Mouse (Mus musculus) spleen, adult 2 months (tissue): ENCODE results near the gene Uap1. TPM values are rescaled to one million over a fixed set of nuclear protein-coding genes. Genes with fewer than 3 reads are reported as not detected.

Experiments used
- DNase-seq, 2 experiments: peaks; one replicate each; pipeline versions ENCODE4 v3.0.0 to v3.0.0-alpha.2; 2012 to 2021; ENCODE audit warnings: low spot score in 2 of 2, low read depth in 1 of 2
- H3K27ac ChIP-seq: fragments of 200-500 bp; 2 replicates; pipeline ENCODE4 v1.5.1; 2012; ENCODE audit warnings: low read length, inconsistent platforms; ENCODE audit not compliant: insufficient read depth
- H3K27me3 ChIP-seq: fragments of 200-500 bp; 2 replicates; pipeline ENCODE4 v1.6.1; 2012; ENCODE audit warnings: mild to moderate bottlenecking, moderate library complexity, low read length, inconsistent platforms; ENCODE audit not compliant: control insufficient read depth, insufficient read depth
- H3K36me3 ChIP-seq: fragments of 200-500 bp; 2 replicates; pipeline ENCODE4 v1.6.1; 2012; ENCODE audit warnings: mild to moderate bottlenecking, low read length, inconsistent platforms; ENCODE audit not compliant: control insufficient read depth, insufficient read depth
- H3K4me1 ChIP-seq: fragments of 200-500 bp; 2 replicates; pipeline ENCODE4 v1.6.1; 2011; ENCODE audit warnings: inconsistent platforms; ENCODE audit not compliant: control insufficient read depth, insufficient read depth, insufficient read length
- H3K4me3 ChIP-seq: fragments of 200-500 bp; 2 replicates; pipeline ENCODE4 v1.5.1; 2011; ENCODE audit warnings: mild to moderate bottlenecking, inconsistent platforms; ENCODE audit not compliant: insufficient read depth, insufficient read length; ENCODE audit errors: extremely low read depth
- CTCF ChIP-seq: fragments of 200-500 bp; IDR thresholded peaks from 2 replicates; pipeline ENCODE4 v1.5.1; 2011; ENCODE audit warnings: mild to moderate bottlenecking, inconsistent platforms; ENCODE audit not compliant: insufficient read depth, insufficient read length, insufficient replicate concordance; ENCODE audit errors: extremely low read depth
- POLR2A ChIP-seq: fragments of 200-500 bp; IDR thresholded peaks from 2 replicates; pipeline ENCODE4 v1.6.1; 2011; ENCODE audit warnings: low read depth, low read length, inconsistent platforms
- WGBS: fragments of 180-500 bp; shearing (Covaris S2); methylation state at CpG from one replicate; pipeline ENCODE4 v1.1.7; 2018; 5-methylcytosine and 5-hydroxymethylcytosine counted together
- polyA plus RNA-seq: library from polyadenylated mRNA; depleted of rRNA; stranded (reverse); fragments of >200 nt; gene quantifications from 2 replicates; pipeline ENCODE4 v1.2.3, GENCODE M21; 2012

Uap1 gene
- polyA plus RNA-seq, 1 experiment: 6.8 TPM

- no peaks in the 10 kb centered on the region for H3K36me3 ChIP-seq
- WGBS: 87% methylated on average over 5 of the region's 5 CpGs
- H3K4me3 ChIP-seq: no peak overlapping the region
- no peak for DNase-seq
- H3K27me3 ChIP-seq: no peaks in the 10 kb centered on the region
- no peak overlapping the region for H3K27ac ChIP-seq
- TF ChIP-seq CTCF: no peak
- no peak for TF ChIP-seq POLR2A
- no peaks in the 10 kb centered on the region for H3K4me1 ChIP-seq
Measured at GRCm38 (mm10) chr1:170186531-170186930, 11.8 kb upstream of the Uap1 start.

- Histone ChIP-seq H3K27me3 (no peaks in the 10 kb centered on the region), H3K27ac (no peak overlapping the region), H3K4me3 (no peak overlapping the region), H3K36me3 (no peaks in the 10 kb centered on the region), H3K4me1 (no peaks in the 10 kb centered on the region)
- DNase-seq: no peak
- no peak for TF ChIP-seq POLR2A
- WGBS: 29% methylated on average over 3 of the region's 3 CpGs
Measured at GRCm38 (mm10) chr1:170185137-170185536, 10.4 kb upstream of the Uap1 start.

- H3K27ac ChIP-seq: no peak overlapping the region
- TF ChIP-seq POLR2A (no peak), CTCF (no peak)
- H3K4me1 ChIP-seq: no peaks in the 10 kb centered on the region
Measured at GRCm38 (mm10) chr1:170182706-170183105, 7.9 kb upstream of the Uap1 start.

GRCm38 (mm10) chr1:170176661-170177239, 2.0 kb upstream of the Uap1 start:
- no peak overlapping the region for H3K4me3 ChIP-seq
- TF ChIP-seq POLR2A (no peak), CTCF (no peak)
- 63% methylated on average over 8 of the region's 8 CpGs for WGBS
- DNase-seq: no peak
- H3K4me1 ChIP-seq: peaks cover 6% of the 10 kb centered on the region
- H3K36me3 ChIP-seq: no peaks in the 10 kb centered on the region
- H3K27me3 ChIP-seq: no peaks in the 10 kb centered on the region
- H3K27ac ChIP-seq: no peak overlapping the region

More at GRCm38 (mm10) chr1:170182706-170183105, 7.9 kb upstream of the Uap1 start:
- Histone ChIP-seq H3K4me3 (no peak overlapping the region), H3K36me3 (no peaks in the 10 kb centered on the region), H3K27me3 (no peaks in the 10 kb centered on the region)
- no peak for DNase-seq

GRCm38 (mm10) chr1:170175848-170176247, 1.1 kb upstream of the Uap1 start:
- Histone ChIP-seq H3K36me3 (no peaks in the 10 kb centered on the region), H3K27ac (no peak overlapping the region), H3K4me3 (no peak overlapping the region), H3K4me1 (peaks cover 6% of the 10 kb centered on the region), H3K27me3 (no peaks in the 10 kb centered on the region)
- TF ChIP-seq POLR2A (no peak), CTCF (no peak)
- no peak for DNase-seq
- 69% methylated on average over 6 of the region's 6 CpGs for WGBS

GRCm38 (mm10) chr1:170173991-170174813, 555 bp downstream of the Uap1 start:
- H3K4me3 ChIP-seq: peak overlapping the region; percentile 74
- H3K4me1 ChIP-seq: peaks cover 6% of the 10 kb centered on the region
- no peaks in the 10 kb centered on the region for H3K36me3 ChIP-seq
- 2% methylated on average over 50 of the region's 50 CpGs for WGBS
- TF ChIP-seq POLR2A: no peak
- TF ChIP-seq CTCF: no peak
- H3K27me3 ChIP-seq: no peaks in the 10 kb centered on the region
- DNase-seq: peak in 1 of 2 experiments; percentile 5
- H3K27ac ChIP-seq: peak overlapping the region; percentile 71

- H3K36me3 ChIP-seq: peaks cover 8% of the 10 kb centered on the region
- no peak overlapping the region for H3K27ac ChIP-seq
- no peak for DNase-seq
- TF ChIP-seq CTCF: no peak
- no peak for TF ChIP-seq POLR2A
- H3K27me3 ChIP-seq: no peaks in the 10 kb centered on the region
- no peak overlapping the region for H3K4me3 ChIP-seq
- WGBS: 65% methylated on average over 6 of the region's 6 CpGs
- H3K4me1 ChIP-seq: no peaks in the 10 kb centered on the region; the same call in 1 of the 2 replicates
Measured at GRCm38 (mm10) chr1:170167781-170168180, 7.0 kb downstream of the Uap1 start.
